Mouse (Mus musculus): Measurements from ENCODE around the gene U2af2.

- TF ChIP-seq CTCF (IDR thresholded peaks at IDR 0.05; ENCODE audit: low read depth, low read length) (no peak), TAL1 (conservative IDR thresholded peaks at IDR 0.05; ENCODE audit: low read depth, low read length) (no peak), GATA1 (IDR thresholded peaks at IDR 0.05; ENCODE audit: borderline replicate concordance, low read length) (no peak)
Observed at GRCm38 (mm10) chr7:5037026-5037425, 24.9 kb upstream of the U2af2 start.

Data from G1E (cell line).